Mouse (Mus musculus): ENCODE results near the gene Gnptg.
A peak's percentile ranks its signal among the peaks of the same experiment; 100 is the strongest.

Gnptg gene

GRCm38 (mm10) chr17:25188150-25189031 is 51.5 kb downstream of the Gnptg start, which contains the start of gene Unkl:
Unkl (plus strand) TSS chr17:25188397.
- peak; percentile 75 for DNase-seq (ENCODE audit: low spot score)

GRCm38 (mm10) chr17:25187784-25188149 is 52.2 kb downstream of the Gnptg start:
- DNase-seq (ENCODE audit: low spot score) = no peak

- DNase-seq (ENCODE audit: low spot score) = no peak
Observed at GRCm38 (mm10) chr17:25184961-25185360, 55.0 kb downstream of the Gnptg start.

- peak; percentile 99 for DNase-seq (ENCODE audit: low spot score)
Observed at GRCm38 (mm10) chr17:25184129-25184691, 55.7 kb downstream of the Gnptg start, which contains the start of gene BC003965. BC003965 (plus strand) TSS chr17:25184554.
